In genomic region chrX:139191506-139191905, GRCm38 (mm10) we compare ENCODE assay signal across 28 mouse cellular contexts. TPM values are rescaled to one million over a fixed set of nuclear protein-coding genes. Genes with fewer than 3 reads are reported as not detected.
DNase-seq lines count a peak whose midpoint lies in the region; ATAC-seq and TF ChIP-seq lines count a peak whose summit lies in the region.
"Not testable (repeated sequence)": the region's sequence is repeated elsewhere in the genome, so short reads cannot be mapped to it uniquely, and the experiment has no call there.
"Had no signal": no experiment of that assay in that cellular context is flagged by ENCODE, and none has a peak within 500 bp of the region (broad histone marks: within the 10 kb centered on the region; RNA-seq: fewer than 3 reads in every experiment).

No protein-coding gene starts in this region.

- TF ChIP-seq RAD21 in MEL (IDR thresholded peaks at IDR 0.05; ENCODE audit: low read depth, low read length): peak; percentile 44

- H3K27me3 ChIP-seq in MEL (ENCODE audit: control insufficient read depth in 1 of 2, insufficient read depth in 2 of 2, low read length in 2 of 2); heart, postnatal 0 days (ENCODE audit: control insufficient read depth, insufficient read depth, low read length); kidney, adult 2 months (replicated peaks; ENCODE audit: control insufficient read depth, insufficient read depth, low read length); liver, postnatal 0 days (ENCODE audit: insufficient read depth, low read length); stomach, postnatal 0 days (ENCODE audit: control insufficient read depth, insufficient read depth, low read length): not testable (repeated sequence)

- TF ChIP-seq POLR2A in MEL (IDR thresholded peaks at IDR 0.05; ENCODE audit: control insufficient read depth in 1 of 2, insufficient read depth in 1 of 2, low read depth in 1 of 2, low read length in 2 of 2, poor library complexity in 1 of 2); bone marrow, adult 2 months (IDR thresholded peaks at IDR 0.05; ENCODE audit: borderline replicate concordance, control insufficient read depth, low read depth, low read length); kidney, adult 2 months (IDR thresholded peaks at IDR 0.05; ENCODE audit: low read depth, low read length): not testable (repeated sequence)

- ATAC-seq in heart, postnatal 0 days (ENCODE audit: insufficient read depth, low read depth); liver, postnatal 0 days; stomach, postnatal 0 days (ENCODE audit: low FRiP score, low TSS enrichment): not testable (repeated sequence)

- H3K79me2 ChIP-seq in MEL (ENCODE audit: control insufficient read depth, insufficient read depth, low read length, poor library complexity): not testable (repeated sequence)

- peak; percentile 34 for DNase-seq in MEL (ENCODE audit: low read depth, low spot score)
- not testable (repeated sequence) for DNase-seq in heart, postnatal 0 days (ENCODE audit: low spot score); kidney, adult 2 months; stomach, postnatal 0 days (ENCODE audit: low spot score)
- peak; percentile 12 for DNase-seq in liver, postnatal 0 days

- not testable (repeated sequence) for H3K9ac ChIP-seq in MEL (ENCODE audit: control insufficient read depth, low read depth, low read length, poor library complexity, severe bottlenecking); heart, postnatal 0 days (replicated peaks; ENCODE audit: low read depth, low read length); liver, postnatal 0 days (replicated peaks); stomach, postnatal 0 days (ENCODE audit: low read length)

- H3K4me2 ChIP-seq in heart, postnatal 0 days (ENCODE audit: low read depth, low read length); liver, postnatal 0 days (ENCODE audit: low read depth, low read length); stomach, postnatal 0 days (replicated peaks; ENCODE audit: low read depth): not testable (repeated sequence)

- H3K9me3 ChIP-seq in MEL (replicated peaks; ENCODE audit: insufficient read depth, low read length); heart, postnatal 0 days (replicated peaks; ENCODE audit: control insufficient read depth, low read length); liver, postnatal 0 days (ENCODE audit: low read length); stomach, postnatal 0 days (ENCODE audit: control insufficient read depth, low read length): not testable (repeated sequence)

- H3K36me3 ChIP-seq in MEL (ENCODE audit: control insufficient read depth in 1 of 2, insufficient read depth in 2 of 2, low read length in 2 of 2); heart, postnatal 0 days (replicated peaks; ENCODE audit: control insufficient read depth, insufficient read depth, low read length); kidney, adult 2 months (ENCODE audit: control insufficient read depth, insufficient read depth, low read length); liver, postnatal 0 days (replicated peaks; ENCODE audit: insufficient read depth, low read length); stomach, postnatal 0 days (ENCODE audit: control insufficient read depth, insufficient read depth, low read length): not testable (repeated sequence)

- not testable (repeated sequence) for H3K27ac ChIP-seq in MEL (ENCODE audit: control insufficient read depth, low read depth, low read length); bone marrow, adult 2 months (ENCODE audit: control insufficient read depth, insufficient read depth, low read depth, low read length, poor library complexity); heart, postnatal 0 days (ENCODE audit: low read depth); kidney, adult 2 months (ENCODE audit: insufficient read depth, low read depth, low read length); liver, postnatal 0 days (ENCODE audit: low read depth); stomach, postnatal 0 days (replicated peaks)

- TF ChIP-seq EP300 in MEL (IDR thresholded peaks at IDR 0.05; ENCODE audit: low read depth in 1 of 2, low read length in 2 of 2); heart, postnatal 0 days (IDR thresholded peaks at IDR 0.05; ENCODE audit: low read depth); liver, postnatal 0 days (IDR thresholded peaks at IDR 0.05; ENCODE audit: low read depth); stomach, postnatal 0 days (optimal IDR thresholded peaks at IDR 0.05): not testable (repeated sequence)

- not testable (repeated sequence) for H3K4me3 ChIP-seq in MEL (ENCODE audit: control insufficient read depth in 1 of 2, insufficient read depth in 1 of 2, low read depth in 2 of 2, low read length in 2 of 2); bone marrow, adult 2 months (replicated peaks; ENCODE audit: control insufficient read depth, low read depth, low read length); heart, postnatal 0 days (ENCODE audit: low read depth, low read length); kidney, adult 2 months (ENCODE audit: insufficient read depth, low read depth, low read length); liver, postnatal 0 days (ENCODE audit: low read depth, low read length); stomach, postnatal 0 days (ENCODE audit: low read depth, low read length)

- TF ChIP-seq CTCF in MEL (IDR thresholded peaks at IDR 0.05 in 2 of 3, conservative IDR thresholded peaks at IDR 0.05 in 1 of 3; ENCODE audit: control insufficient read depth in 1 of 3, insufficient read depth in 1 of 3, low read depth in 2 of 3, low read length in 3 of 3, poor library complexity in 1 of 3, severe bottlenecking in 1 of 3): peak; percentile 54 to 67 (median 59)
- peak; percentile 20; the same call in 1 of the 2 replicates for TF ChIP-seq CTCF in bone marrow, adult 2 months (IDR thresholded peaks at IDR 0.05; ENCODE audit: control insufficient read depth, insufficient read depth, low read length)
- TF ChIP-seq CTCF in heart, postnatal 0 days (IDR thresholded peaks at IDR 0.05; ENCODE audit: low read depth): peak; percentile 9; the same call in 1 of the 2 replicates
- 0 out of 2 replicates have a peak, but pooled peaks have one; percentile 24 for TF ChIP-seq CTCF in kidney, adult 2 months (conservative IDR thresholded peaks at IDR 0.05; ENCODE audit: insufficient read depth, insufficient read length, low read depth, low read length)
- peak; percentile 51 for TF ChIP-seq CTCF in liver, postnatal 0 days (IDR thresholded peaks at IDR 0.05; ENCODE audit: low read depth)
- TF ChIP-seq CTCF in stomach, postnatal 0 days (IDR thresholded peaks at IDR 0.05; ENCODE audit: low read depth): peak; percentile 36

- not testable (repeated sequence) for H3K4me1 ChIP-seq in MEL (ENCODE audit: control insufficient read depth in 1 of 2, insufficient read depth in 2 of 2, low read length in 2 of 2); bone marrow, adult 2 months (ENCODE audit: control insufficient read depth, insufficient read depth, low read length); heart, postnatal 0 days (ENCODE audit: control insufficient read depth, insufficient read depth); kidney, adult 2 months (ENCODE audit: control insufficient read depth, insufficient read depth, low read length); liver, postnatal 0 days (ENCODE audit: insufficient read depth); stomach, postnatal 0 days (replicated peaks; ENCODE audit: control insufficient read depth, insufficient read depth)

- 78% methylated on average over 3 of the region's 3 CpGs for WGBS in bone marrow, adult 2 months
- 76% methylated on average over 3 of the region's 3 CpGs for WGBS in heart, postnatal 0 days
- 93% methylated on average over 3 of the region's 3 CpGs for WGBS in kidney, adult 2 months
- 71% methylated on average over 3 of the region's 3 CpGs for WGBS in liver, postnatal 0 days (ENCODE audit: insufficient replicate concordance)
- whole genome bisulfite sequencing in stomach, postnatal 0 days: 84% methylated on average over 3 of the region's 3 CpGs

TF ChIP-seq in MEL, 35 proteins besides CTCF, POLR2A, EP300 and RAD21:
- peak; percentile 47 for TF ChIP-seq SMC3 (IDR thresholded peaks at IDR 0.05; ENCODE audit: low read depth, low read length)

RNA-seq across cellular contexts. Expression of gene 4933428M09Rik, which starts 12.5 kb away (rescaled TPM):
- total RNA-seq in MEL (2012; rRNA removed): not detected in 2 replicates
- under 1 TPM in 1 of 2 experiments, not detected in 1; 0.15 TPM for polyA plus RNA-seq in MEL (2012; ENCODE audit: insufficient read depth in 1 of 2, insufficient read length in 2 of 2, low read depth in 1 of 2, low replicate concordance in 2 of 2, missing spikeins in 1 of 2)
- polyA plus RNA-seq in bone marrow, adult 2 months (2011; ENCODE audit: insufficient read depth, insufficient read length, low replicate concordance, missing spikeins): not detected in 2 replicates
- total RNA-seq in heart, postnatal 0 days (2014; rRNA removed; ENCODE audit: low replicate concordance): not detected in 2 replicates
- not detected in 2 replicates for polyA plus RNA-seq in heart, postnatal 0 days (2015; fragmentation: Nextera tagmentation; extraction: Ambion mirVana)
- not detected in 2 replicates for polyA plus RNA-seq in kidney, adult 2 months (2012; rRNA removed)
- not detected in 2 replicates for polyA plus RNA-seq in liver, postnatal 0 days (2015; fragmentation: Nextera tagmentation; extraction: Ambion mirVana)
- polyA plus RNA-seq in stomach, postnatal 0 days (2015; fragmentation: Nextera tagmentation; extraction: Ambion mirVana): not detected in 2 replicates
- total RNA-seq: adrenal gland, adult 18-20 months; adrenal gland, postnatal 36 days; gastrocnemius, postnatal 25 days; heart, adult 18-20 months; heart, postnatal 25 days; left cerebral cortex, postnatal 14 days had no signal
- polyA plus RNA-seq: embryonic facial prominence, embryonic 11.5 days; forebrain, embryonic 10.5 days; forebrain, embryonic 16.5 days; G1E; heart, embryonic 13.5 days; hindbrain, embryonic 14.5 days; intestine, embryonic 15.5 days; kidney, embryonic 14.5 days; limb, embryonic 12.5 days; liver, embryonic 13.5 days; lung, embryonic 16.5 days; macrophage; midbrain, embryonic 16.5 days; neural tube, embryonic 14.5 days; stomach, embryonic 14.5 days; thymus, postnatal 0 days had no signal

RNA-seq across cellular contexts. Expression of gene Mum1l1, which starts 18.3 kb away (rescaled TPM):
- total RNA-seq in MEL (2012; rRNA removed): 0.92 and 0.98 TPM in 2 replicates
- under 1 TPM in 1 of 2 experiments, not detected in 1; 0.56 TPM for polyA plus RNA-seq in MEL (2012; ENCODE audit: insufficient read depth in 1 of 2, insufficient read length in 2 of 2, low read depth in 1 of 2, low replicate concordance in 2 of 2, missing spikeins in 1 of 2)
- polyA plus RNA-seq in bone marrow, adult 2 months (2011; ENCODE audit: insufficient read depth, insufficient read length, low replicate concordance, missing spikeins): 0.23 and 1.7 TPM in 2 replicates
- 8.4 and 12.2 TPM in 2 replicates for total RNA-seq in heart, postnatal 0 days (2014; rRNA removed; ENCODE audit: low replicate concordance)
- 16.0 and 16.9 TPM in 2 replicates for polyA plus RNA-seq in heart, postnatal 0 days (2015; fragmentation: Nextera tagmentation; extraction: Ambion mirVana)
- 0.76 and 1.2 TPM in 2 replicates for polyA plus RNA-seq in kidney, adult 2 months (2012; rRNA removed)
- polyA plus RNA-seq in liver, postnatal 0 days (2015; fragmentation: Nextera tagmentation; extraction: Ambion mirVana): 1.6 and 1.7 TPM in 2 replicates
- 5.6 and 8.2 TPM in 2 replicates for polyA plus RNA-seq in stomach, postnatal 0 days (2015; fragmentation: Nextera tagmentation; extraction: Ambion mirVana)
- total RNA-seq: G1E had no signal
- polyA plus RNA-seq: G1E, macrophage had no signal

Comparison
In these comparisons a context has a peak if more than half of its experiments do, and no peak if none do; other contexts are left out.
1. CTCF ChIP-seq: peak in every context shown above with its lines; median percentile 59 in MEL; 51 in liver, postnatal 0 days; 36 in stomach, postnatal 0 days; 24 in kidney, adult 2 months; 20 in bone marrow, adult 2 months; 9 in heart, postnatal 0 days.